Mouse (Mus musculus) kidney, adult 2 months (tissue): ENCODE results near the gene BC030870.

Source experiments
- CTCF ChIP-seq: fragments of 200-500 bp; conservative IDR thresholded peaks from 2 replicates; pipeline ENCODE4 v1.5.1; 2011; ENCODE audit warnings: low read depth, mild to moderate bottlenecking, control low read depth, low read length, moderate library complexity, mixed read lengths; ENCODE audit not compliant: insufficient read depth, insufficient read length
- POLR2A ChIP-seq: fragments of 200-500 bp; IDR thresholded peaks from one replicate; pipeline ENCODE4 v1.6.1; 2011; ENCODE audit warnings: low read depth, low read length, control low read depth

GRCm38 (mm10) chr8:65080731-65081130 is 48.6 kb downstream of the BC030870 start:
- TF ChIP-seq CTCF (no peak), POLR2A (no peak)
